Mouse (Mus musculus): ENCODE measurements around the gene Gm13697. TPM values are rescaled to one million over a fixed set of nuclear protein-coding genes. Genes with fewer than 3 reads are reported as not detected.
"Not testable (repeated sequence)": the region's sequence is repeated elsewhere in the genome, so short reads cannot be mapped to it uniquely, and the experiment has no call there.

Gene Gm13697
- polyA plus RNA-seq, 2 experiments = 0.03 TPM; not detected in 1

GRCm38 (mm10) chr2:83978633-83979032, 5.9 kb upstream of the Gm13697 start, which contains the start of gene Gm13694:
Gene Gm13694, plus strand, starts transcription at chr2:83978933.
- no CpG with 5 or more reads among the region's 6 CpGs for WGBS
- H3K4me2 ChIP-seq (replicated peaks; ENCODE audit: low read depth, low read length, severe bottlenecking); H3K27me3 ChIP-seq (ENCODE audit: control insufficient read depth, insufficient read depth, low read length); ATAC-seq (ENCODE audit: low FRiP score, low read depth); H3K27ac ChIP-seq (replicated peaks; ENCODE audit: low read depth, low read length); H3K4me1 ChIP-seq (ENCODE audit: control insufficient read depth, insufficient read depth, low read length); H3K36me3 ChIP-seq (ENCODE audit: control insufficient read depth, insufficient read depth, low read length); H3K4me3 ChIP-seq (replicated peaks; ENCODE audit: low read length); H3K9me3 ChIP-seq (ENCODE audit: control insufficient read depth, low read length); H3K9ac ChIP-seq (ENCODE audit: low read depth, low read length, severe bottlenecking); DNase-seq (ENCODE audit: low spot score): not testable (repeated sequence)

GRCm38 (mm10) chr2:83990253-83990652, 5.7 kb downstream of the Gm13697 start, which contains the start of gene Gm13691:
Gene Gm13691, plus strand, starts transcription at chr2:83990553.
- H3K4me1 ChIP-seq (ENCODE audit: control insufficient read depth, insufficient read depth, low read length); H3K4me2 ChIP-seq (replicated peaks; ENCODE audit: low read depth, low read length, severe bottlenecking); ATAC-seq (ENCODE audit: low FRiP score, low read depth); H3K9me3 ChIP-seq (ENCODE audit: control insufficient read depth, low read length); DNase-seq (ENCODE audit: low spot score); H3K36me3 ChIP-seq (ENCODE audit: control insufficient read depth, insufficient read depth, low read length); H3K27me3 ChIP-seq (ENCODE audit: control insufficient read depth, insufficient read depth, low read length); H3K9ac ChIP-seq (ENCODE audit: low read depth, low read length, severe bottlenecking); H3K27ac ChIP-seq (replicated peaks; ENCODE audit: low read depth, low read length); H3K4me3 ChIP-seq (replicated peaks; ENCODE audit: low read length): not testable (repeated sequence)
- no CpG with 5 or more reads among the region's 6 CpGs for WGBS

GRCm38 (mm10) chr2:83993639-83994255, 9.2 kb downstream of the Gm13697 start:
- not testable (repeated sequence) for H3K4me3 ChIP-seq (replicated peaks; ENCODE audit: low read length); H3K4me2 ChIP-seq (replicated peaks; ENCODE audit: low read depth, low read length, severe bottlenecking); H3K9ac ChIP-seq (ENCODE audit: low read depth, low read length, severe bottlenecking); H3K27me3 ChIP-seq (ENCODE audit: control insufficient read depth, insufficient read depth, low read length); ATAC-seq (ENCODE audit: low FRiP score, low read depth); H3K27ac ChIP-seq (replicated peaks; ENCODE audit: low read depth, low read length); H3K9me3 ChIP-seq (ENCODE audit: control insufficient read depth, low read length); H3K36me3 ChIP-seq (ENCODE audit: control insufficient read depth, insufficient read depth, low read length); DNase-seq (ENCODE audit: low spot score); H3K4me1 ChIP-seq (ENCODE audit: control insufficient read depth, insufficient read depth, low read length)
- 40% methylated on average over 7 of the region's 9 CpGs for WGBS

- WGBS = no CpG with 5 or more reads among the region's 3 CpGs
- not testable (repeated sequence) for H3K4me1 ChIP-seq (ENCODE audit: control insufficient read depth, insufficient read depth, low read length); ATAC-seq (ENCODE audit: low FRiP score, low read depth); H3K9ac ChIP-seq (ENCODE audit: low read depth, low read length, severe bottlenecking); H3K27me3 ChIP-seq (ENCODE audit: control insufficient read depth, insufficient read depth, low read length); DNase-seq (ENCODE audit: low spot score); H3K4me2 ChIP-seq (replicated peaks; ENCODE audit: low read depth, low read length, severe bottlenecking); H3K36me3 ChIP-seq (ENCODE audit: control insufficient read depth, insufficient read depth, low read length); H3K9me3 ChIP-seq (ENCODE audit: control insufficient read depth, low read length); H3K4me3 ChIP-seq (replicated peaks; ENCODE audit: low read length); H3K27ac ChIP-seq (replicated peaks; ENCODE audit: low read depth, low read length)
These were observed 10.0 kb downstream of the Gm13697 start for GRCm38 (mm10) chr2:83994526-83994925.

- no peak overlapping the region for H3K4me2 ChIP-seq (replicated peaks; ENCODE audit: low read depth, low read length, severe bottlenecking)
- no peaks in the 10 kb centered on the region for H3K4me1 ChIP-seq (ENCODE audit: control insufficient read depth, insufficient read depth, low read length)
- H3K4me3 ChIP-seq (replicated peaks; ENCODE audit: low read length) = no peak overlapping the region
- DNase-seq (ENCODE audit: low spot score) = no peak
- H3K9me3 ChIP-seq (ENCODE audit: control insufficient read depth, low read length) = no peaks in the 10 kb centered on the region
- H3K27me3 ChIP-seq (ENCODE audit: control insufficient read depth, insufficient read depth, low read length) = no peaks in the 10 kb centered on the region
- 37% methylated on average over 1 of the region's 1 CpGs for WGBS
- H3K27ac ChIP-seq (replicated peaks; ENCODE audit: low read depth, low read length) = no peak overlapping the region
- no peak overlapping the region for H3K9ac ChIP-seq (ENCODE audit: low read depth, low read length, severe bottlenecking)
- ATAC-seq (ENCODE audit: low FRiP score, low read depth) = no peak
- H3K36me3 ChIP-seq (ENCODE audit: control insufficient read depth, insufficient read depth, low read length) = no peaks in the 10 kb centered on the region
- no peak for TF ChIP-seq POLR2A (IDR thresholded peaks at IDR 0.05; ENCODE audit: borderline replicate concordance, extremely low read depth, insufficient read depth, insufficient read length)
These were observed 24.4 kb downstream of the Gm13697 start for GRCm38 (mm10) chr2:84008913-84009312.

- Histone ChIP-seq H3K36me3 (ENCODE audit: control insufficient read depth, insufficient read depth, low read length) (no peaks in the 10 kb centered on the region), H3K4me2 (replicated peaks; ENCODE audit: low read depth, low read length, severe bottlenecking) (no peak overlapping the region), H3K9ac (ENCODE audit: low read depth, low read length, severe bottlenecking) (no peak overlapping the region), H3K9me3 (ENCODE audit: control insufficient read depth, low read length) (no peaks in the 10 kb centered on the region), H3K4me3 (replicated peaks; ENCODE audit: low read length) (no peak overlapping the region), H3K27ac (replicated peaks; ENCODE audit: low read depth, low read length) (no peak overlapping the region), H3K27me3 (ENCODE audit: control insufficient read depth, insufficient read depth, low read length) (no peaks in the 10 kb centered on the region), H3K4me1 (ENCODE audit: control insufficient read depth, insufficient read depth, low read length) (no peaks in the 10 kb centered on the region)
- TF ChIP-seq POLR2A (IDR thresholded peaks at IDR 0.05; ENCODE audit: borderline replicate concordance, extremely low read depth, insufficient read depth, insufficient read length) = no peak
- no peak for ATAC-seq (ENCODE audit: low FRiP score, low read depth)
- DNase-seq (ENCODE audit: low spot score) = no peak
- WGBS = 78% methylated on average over 3 of the region's 3 CpGs
These were observed 25.3 kb downstream of the Gm13697 start for GRCm38 (mm10) chr2:84009818-84010217.
